Mouse (Mus musculus): ENCODE results near the gene 2010109A12Rik.

The 2010109A12Rik gene

DNA sequence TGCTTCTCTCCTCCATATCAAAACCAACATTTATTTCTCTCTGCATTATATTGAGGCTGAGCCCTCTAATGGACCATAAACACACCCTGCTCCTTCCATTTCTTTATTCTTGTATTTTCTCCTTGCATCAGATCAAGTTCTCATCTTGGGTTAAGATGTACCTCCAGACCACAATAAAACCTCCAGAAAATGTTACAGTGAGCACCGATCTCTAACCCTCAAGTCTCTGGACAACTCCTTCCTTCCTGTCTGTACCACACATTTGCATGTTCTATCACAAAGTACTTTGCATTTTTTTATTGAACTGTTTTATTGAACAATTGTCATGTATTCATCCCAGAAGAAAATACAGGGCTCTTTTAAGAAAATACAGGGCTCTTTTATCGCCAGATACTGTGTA, 23.2 kb downstream of the 2010109A12Rik start:
- no peak for DNase-seq (ENCODE audit: extremely low spot score, low spot score)

DNA sequence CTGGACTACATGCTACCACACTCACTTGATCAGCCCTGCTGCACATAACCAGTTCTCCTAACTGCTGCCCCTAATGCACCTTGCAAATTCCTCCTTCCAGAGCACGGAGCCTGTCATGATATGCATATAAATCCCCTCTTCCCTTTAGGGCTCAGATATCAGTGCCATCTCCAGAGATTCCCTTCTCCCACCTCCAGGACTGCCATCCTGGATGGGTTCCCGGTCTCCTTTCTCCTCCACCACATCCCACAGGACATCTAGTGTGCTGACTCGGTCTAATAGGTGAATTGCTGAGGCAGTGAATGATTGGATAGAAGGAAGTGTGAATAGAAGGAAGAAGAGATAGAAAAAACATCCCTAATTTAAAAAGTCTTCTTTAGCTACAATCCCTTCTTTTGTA, 25.4 kb downstream of the 2010109A12Rik start:
- DNase-seq (ENCODE audit: extremely low spot score, low spot score) = no peak

GRCm38 (mm10) chr5:93232838-93233237, 26.5 kb downstream of the 2010109A12Rik start:
- DNase-seq (ENCODE audit: extremely low spot score, low spot score) = no peak

- DNase-seq (ENCODE audit: extremely low spot score, low spot score) = no peak
Measured at GRCm38 (mm10) chr5:93234130-93234529, 27.8 kb downstream of the 2010109A12Rik start.

GRCm38 (mm10) chr5:93234605-93235004, 28.3 kb downstream of the 2010109A12Rik start:
- DNase-seq (ENCODE audit: extremely low spot score, low spot score) = no peak

- no peak for DNase-seq (ENCODE audit: extremely low spot score, low spot score)
Measured at GRCm38 (mm10) chr5:93235888-93236287, 29.6 kb downstream of the 2010109A12Rik start.

- DNase-seq (ENCODE audit: extremely low spot score, low spot score) = no peak
Measured at GRCm38 (mm10) chr5:93236541-93236940, 30.2 kb downstream of the 2010109A12Rik start.

DNA sequence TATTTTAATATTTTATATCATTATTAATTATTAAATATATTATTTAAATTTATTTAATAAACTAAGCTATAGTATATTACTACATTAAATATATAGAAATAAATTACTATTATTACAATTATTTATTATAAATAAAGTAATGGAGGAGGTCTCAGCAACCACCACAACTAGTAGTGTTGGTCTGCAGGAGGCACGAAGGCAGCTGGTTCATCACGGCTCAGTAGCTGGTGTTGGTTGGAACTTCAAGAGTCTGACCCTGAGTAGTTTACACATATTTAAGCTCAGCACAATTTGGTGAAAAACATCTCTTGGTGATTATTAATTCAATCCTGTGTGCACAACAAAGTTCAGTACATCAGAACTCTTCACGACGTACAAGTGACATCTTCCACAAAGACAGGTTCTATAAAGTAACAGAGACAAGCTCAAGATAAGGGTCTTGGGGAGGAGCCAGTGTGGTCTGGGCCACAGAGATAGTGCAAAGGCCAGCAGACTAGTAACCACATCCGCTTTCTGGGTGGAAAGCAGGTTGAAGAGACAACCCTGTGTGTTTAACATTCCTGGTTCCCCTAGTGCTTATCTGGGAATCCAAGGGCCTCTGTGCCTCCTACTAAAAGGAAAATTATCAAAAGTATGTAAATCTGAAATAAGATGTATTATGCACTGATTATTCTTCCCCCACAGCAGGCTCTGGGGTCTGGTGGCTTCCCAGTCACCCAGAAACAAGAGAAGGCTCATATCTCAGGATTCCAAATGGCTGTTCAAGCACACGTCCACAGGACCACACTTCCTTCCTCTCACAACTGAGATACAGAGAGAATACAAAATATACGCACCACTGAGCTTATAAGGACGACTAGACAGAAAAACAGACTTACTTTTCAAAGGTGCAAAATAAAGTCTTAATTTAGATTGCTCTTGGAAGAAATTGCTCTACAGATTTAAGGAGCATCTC, 33.5 kb downstream of the 2010109A12Rik start:
- no peak for DNase-seq (ENCODE audit: extremely low spot score, low spot score)

- DNase-seq (ENCODE audit: extremely low spot score, low spot score) = no peak
Measured at GRCm38 (mm10) chr5:93245280-93245679, 39.0 kb downstream of the 2010109A12Rik start.

- no peak for DNase-seq (ENCODE audit: extremely low spot score, low spot score)
Measured at GRCm38 (mm10) chr5:93249940-93250578, 43.7 kb downstream of the 2010109A12Rik start.

GRCm38 (mm10) chr5:93251001-93251760, 44.9 kb downstream of the 2010109A12Rik start:
- DNase-seq (ENCODE audit: extremely low spot score, low spot score) = no peak

GRCm38 (mm10) chr5:93255759-93256265, 49.5 kb downstream of the 2010109A12Rik start:
- DNase-seq (ENCODE audit: extremely low spot score, low spot score) = no peak

DNA sequence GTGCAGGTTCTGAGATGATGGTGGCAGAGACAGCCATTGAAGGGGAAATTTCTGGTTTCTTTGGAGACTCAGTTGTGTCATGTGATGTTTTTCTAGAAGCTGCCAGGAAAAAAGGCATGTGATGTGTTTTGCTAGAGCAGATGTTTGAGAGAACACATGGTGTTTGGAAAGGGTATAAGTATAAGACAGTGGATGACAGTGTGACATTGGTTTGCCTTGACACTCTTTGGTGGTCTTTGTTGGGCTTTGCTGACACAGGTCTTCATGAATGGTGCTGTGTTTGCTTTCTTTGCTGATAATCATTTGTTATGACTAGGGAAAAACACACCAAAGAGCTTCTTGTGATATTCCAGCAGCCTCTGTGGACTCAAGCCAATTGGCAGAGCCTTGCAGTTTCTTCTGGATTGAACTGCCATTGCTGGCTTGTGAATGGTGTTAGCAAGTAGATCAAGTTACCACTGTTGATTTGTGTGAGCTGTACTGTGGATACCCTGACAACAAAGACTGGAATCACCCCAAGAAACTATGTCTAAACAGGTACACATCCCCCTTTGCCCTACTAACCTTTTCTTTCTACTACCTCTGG, 50.6 kb downstream of the 2010109A12Rik start:
- DNase-seq (ENCODE audit: extremely low spot score, low spot score) = no peak

GRCm38 (mm10) chr5:93259349-93259748, 53.0 kb downstream of the 2010109A12Rik start:
- no peak for DNase-seq (ENCODE audit: extremely low spot score, low spot score)

DNA sequence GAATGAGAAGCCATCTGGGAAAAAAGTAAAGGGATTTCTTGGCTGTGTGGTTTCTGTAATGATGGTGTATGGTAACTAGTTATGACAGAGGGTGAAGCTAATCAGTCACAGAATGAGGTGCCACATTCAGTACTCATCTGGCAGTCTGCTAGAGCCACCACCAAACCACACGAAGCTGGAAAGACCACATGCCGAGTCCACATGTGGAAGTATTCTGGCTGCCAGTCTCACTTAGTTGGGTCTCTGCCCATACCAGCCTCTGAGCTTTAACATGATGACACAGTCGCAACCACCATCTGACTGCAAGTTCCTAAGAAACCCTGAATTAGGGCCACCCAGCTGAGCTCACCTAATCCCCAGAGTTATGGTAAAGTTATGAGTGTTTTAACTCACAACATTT, 54.7 kb downstream of the 2010109A12Rik start:
- DNase-seq (ENCODE audit: extremely low spot score, low spot score) = no peak

- no peak for DNase-seq (ENCODE audit: extremely low spot score, low spot score)
Measured at GRCm38 (mm10) chr5:93262751-93263150, 56.4 kb downstream of the 2010109A12Rik start.

All from neural tube, embryonic 10.5 days (tissue).